Mouse (Mus musculus) testis, adult 2 months (tissue): ENCODE data around the gene Eefsec.

Experiments
- CTCF ChIP-seq: fragments of 200-500 bp; IDR thresholded peaks from 2 replicates; pipeline ENCODE4 v1.5.1; 2012; ENCODE audit warnings: low read depth, mild to moderate bottlenecking, inconsistent platforms, low read length, moderate library complexity; ENCODE audit not compliant: control insufficient read depth, insufficient read depth, insufficient replicate concordance
- POLR2A ChIP-seq: fragments of 200-500 bp; IDR thresholded peaks from 2 replicates; pipeline ENCODE4 v1.6.1; 2012; ENCODE audit warnings: low read depth, mild to moderate bottlenecking, inconsistent platforms, low read length, moderate library complexity; ENCODE audit not compliant: control insufficient read depth

DNA sequence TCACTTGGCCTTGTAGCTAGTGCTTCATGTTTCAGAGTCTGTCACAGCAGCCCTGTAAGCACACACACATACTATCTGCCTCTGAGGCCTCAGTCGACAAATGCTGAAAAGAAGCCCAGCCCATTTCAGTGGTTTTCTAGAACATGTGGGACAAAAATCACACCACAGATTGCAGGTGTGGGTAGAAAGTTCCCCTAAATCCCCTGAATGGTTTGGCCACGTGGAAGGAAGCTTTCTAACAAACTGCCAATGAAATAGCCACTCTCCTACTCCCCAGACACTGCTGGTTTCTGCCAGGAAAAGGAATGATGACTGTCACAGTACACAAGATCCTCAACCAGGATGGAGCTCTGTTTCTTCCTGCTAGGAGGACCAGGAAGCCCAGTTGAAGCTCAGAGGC is 33.7 kb downstream of the Eefsec start:
- TF ChIP-seq POLR2A (no peak), CTCF (no peak)
